Mouse (Mus musculus): ENCODE results near the gene Ppl. TPM values are rescaled to one million over a fixed set of nuclear protein-coding genes. Genes with fewer than 3 reads are reported as not detected.

Ppl gene
- polyA plus RNA-seq (2012; rRNA removed), result 1.0 and 1.3 TPM in 2 replicates

DNA sequence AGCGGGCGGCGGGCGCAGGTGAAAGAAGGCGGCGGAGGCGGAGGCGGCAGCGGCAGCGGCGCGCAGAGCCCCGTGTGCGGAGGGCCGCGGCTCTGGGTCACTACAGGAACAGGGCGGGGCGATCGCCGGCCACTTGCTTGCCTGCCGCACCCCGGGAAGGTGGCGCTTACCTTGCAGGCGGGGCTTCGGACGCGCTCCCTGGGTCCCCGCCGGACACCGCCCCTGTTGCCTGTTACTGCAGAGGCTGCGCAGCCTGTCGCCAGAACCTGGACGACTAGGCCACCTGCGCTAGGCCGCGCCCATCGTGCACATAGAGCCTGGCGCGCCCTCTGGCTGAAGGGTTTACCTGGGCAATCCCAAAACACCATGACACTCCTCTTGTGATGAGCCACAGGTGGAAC lies at the start of gene Ppl:
TSS of gene Ppl (minus strand) at position 21 of the 401 bp plus-strand sequence.
- no peak within 1 kb of the TSS for H3K27ac ChIP-seq (ENCODE audit: control insufficient read depth, insufficient read depth, low read length)
- WGBS, result 4% methylated on average over 39 of the region's 39 CpGs
- H3K27me3 ChIP-seq (ENCODE audit: control insufficient read depth, insufficient read depth, low read length), result peaks cover 10% of the 10 kb centered on the region; the same call in 1 of the 2 replicates
- TF ChIP-seq POLR2A (IDR thresholded peaks at IDR 0.05; ENCODE audit: control insufficient read depth, extremely low read depth, insufficient read depth, low read length, poor library complexity) (no peak), CTCF (IDR thresholded peaks at IDR 0.05; ENCODE audit: borderline replicate concordance, control insufficient read depth, extremely low read depth, insufficient read depth, low read length, poor library complexity) (no peak)
- H3K4me3 ChIP-seq (ENCODE audit: control insufficient read depth, insufficient read depth, low read length), result peak within 1 kb of the TSS; percentile 11
- no peaks in the 10 kb centered on the region for H3K36me3 ChIP-seq (ENCODE audit: control insufficient read depth, insufficient read depth, low read length)
- DNase-seq, result no peak
- no peaks in the 10 kb centered on the region for H3K4me1 ChIP-seq (replicated peaks; ENCODE audit: control insufficient read depth, insufficient read depth, low read length)

DNA sequence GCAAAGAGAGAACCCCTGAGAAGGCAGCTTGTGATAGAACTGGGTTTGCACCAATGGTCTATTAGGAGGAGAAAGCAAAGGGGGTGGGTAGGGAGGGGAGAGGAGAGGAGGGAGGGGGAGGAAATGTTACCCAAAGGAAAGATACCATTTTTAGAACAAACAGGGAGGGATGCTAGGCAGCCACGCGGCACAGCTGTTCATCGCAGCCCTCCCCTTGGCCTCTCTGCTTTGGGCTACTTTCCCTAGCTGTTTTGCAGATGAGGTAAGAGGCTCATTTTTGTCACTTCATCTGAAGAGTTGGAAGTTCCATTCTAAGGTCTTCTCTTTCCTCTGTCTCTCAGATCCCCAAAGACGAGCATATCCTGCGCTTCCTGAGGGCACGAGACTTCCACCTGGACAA lies 40.4 kb upstream of the Ppl start:
- Histone ChIP-seq H3K27ac (ENCODE audit: control insufficient read depth, insufficient read depth, low read length) (no peak overlapping the region), H3K27me3 (ENCODE audit: control insufficient read depth, insufficient read depth, low read length) (no peaks in the 10 kb centered on the region), H3K4me3 (ENCODE audit: control insufficient read depth, insufficient read depth, low read length) (no peak overlapping the region), H3K4me1 (replicated peaks; ENCODE audit: control insufficient read depth, insufficient read depth, low read length) (no peaks in the 10 kb centered on the region), H3K36me3 (ENCODE audit: control insufficient read depth, insufficient read depth, low read length) (no peaks in the 10 kb centered on the region)
- TF ChIP-seq CTCF (IDR thresholded peaks at IDR 0.05; ENCODE audit: borderline replicate concordance, control insufficient read depth, extremely low read depth, insufficient read depth, low read length, poor library complexity), result no peak
- no peak for TF ChIP-seq POLR2A (IDR thresholded peaks at IDR 0.05; ENCODE audit: control insufficient read depth, extremely low read depth, insufficient read depth, low read length, poor library complexity)
- no peak for DNase-seq
- 93% methylated on average over 6 of the region's 6 CpGs for WGBS

DNA sequence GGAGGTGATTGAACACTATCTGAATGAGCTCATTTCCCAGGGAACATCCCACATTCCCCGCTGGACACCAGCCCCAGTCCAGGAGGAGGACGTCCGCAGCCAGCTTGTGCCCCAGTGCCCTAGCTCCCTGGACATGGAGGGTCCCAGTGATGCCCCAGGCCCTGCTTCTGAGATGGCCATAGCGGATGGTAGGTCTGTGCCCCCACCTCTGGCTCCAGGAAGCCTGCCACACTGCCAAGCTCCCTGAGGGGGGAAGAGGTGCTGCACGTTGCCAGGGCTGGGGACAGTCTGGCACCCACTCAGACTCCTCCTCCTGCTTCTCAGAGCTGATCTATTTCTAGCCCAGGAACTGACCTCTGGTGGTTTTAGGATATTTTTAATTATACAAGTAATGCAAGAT lies 36.6 kb upstream of the Ppl start:
- no peak for DNase-seq
- no peaks in the 10 kb centered on the region for H3K36me3 ChIP-seq (ENCODE audit: control insufficient read depth, insufficient read depth, low read length)
- H3K4me3 ChIP-seq (ENCODE audit: control insufficient read depth, insufficient read depth, low read length), result no peak overlapping the region
- no peaks in the 10 kb centered on the region for H3K27me3 ChIP-seq (ENCODE audit: control insufficient read depth, insufficient read depth, low read length)
- 77% methylated on average over 5 of the region's 5 CpGs for WGBS
- TF ChIP-seq POLR2A (IDR thresholded peaks at IDR 0.05; ENCODE audit: control insufficient read depth, extremely low read depth, insufficient read depth, low read length, poor library complexity) (no peak), CTCF (IDR thresholded peaks at IDR 0.05; ENCODE audit: borderline replicate concordance, control insufficient read depth, extremely low read depth, insufficient read depth, low read length, poor library complexity) (no peak)
- H3K4me1 ChIP-seq (replicated peaks; ENCODE audit: control insufficient read depth, insufficient read depth, low read length), result no peaks in the 10 kb centered on the region
- H3K27ac ChIP-seq (ENCODE audit: control insufficient read depth, insufficient read depth, low read length), result no peak overlapping the region

DNA sequence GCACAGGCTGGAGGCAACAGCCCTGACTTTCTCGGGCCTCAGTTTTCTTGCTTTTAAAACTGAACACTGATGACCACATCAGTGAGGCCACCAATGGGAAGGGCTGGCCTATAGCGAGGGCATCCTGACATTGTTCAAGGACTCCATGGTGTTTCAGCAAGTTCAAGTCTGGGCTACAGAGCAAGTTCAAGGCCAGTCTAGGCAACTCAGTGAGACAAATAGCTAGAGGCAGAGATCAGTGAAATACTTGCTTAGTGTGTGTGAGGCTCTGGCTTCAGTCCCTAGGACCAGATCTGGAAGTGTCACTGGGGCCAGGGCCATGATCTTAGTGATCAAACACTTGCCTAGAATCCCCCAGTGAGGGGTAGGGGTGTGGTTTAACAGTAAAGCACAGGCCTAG lies 35.8 kb upstream of the Ppl start:
- WGBS, result 96% methylated on average over 2 of the region's 2 CpGs
- TF ChIP-seq POLR2A (IDR thresholded peaks at IDR 0.05; ENCODE audit: control insufficient read depth, extremely low read depth, insufficient read depth, low read length, poor library complexity) (no peak), CTCF (IDR thresholded peaks at IDR 0.05; ENCODE audit: borderline replicate concordance, control insufficient read depth, extremely low read depth, insufficient read depth, low read length, poor library complexity) (no peak)
- no peak for DNase-seq
- Histone ChIP-seq H3K4me3 (ENCODE audit: control insufficient read depth, insufficient read depth, low read length) (no peak overlapping the region), H3K36me3 (ENCODE audit: control insufficient read depth, insufficient read depth, low read length) (no peaks in the 10 kb centered on the region), H3K27ac (ENCODE audit: control insufficient read depth, insufficient read depth, low read length) (no peak overlapping the region), H3K27me3 (ENCODE audit: control insufficient read depth, insufficient read depth, low read length) (no peaks in the 10 kb centered on the region), H3K4me1 (replicated peaks; ENCODE audit: control insufficient read depth, insufficient read depth, low read length) (no peaks in the 10 kb centered on the region)

GRCm38 (mm10) chr16:5164327-5164726 lies 32.1 kb upstream of the Ppl start:
- WGBS, result 29% methylated on average over 6 of the region's 6 CpGs
- no peak overlapping the region for H3K4me3 ChIP-seq (ENCODE audit: control insufficient read depth, insufficient read depth, low read length)
- DNase-seq, result no peak
- H3K27me3 ChIP-seq (ENCODE audit: control insufficient read depth, insufficient read depth, low read length), result no peaks in the 10 kb centered on the region
- H3K36me3 ChIP-seq (ENCODE audit: control insufficient read depth, insufficient read depth, low read length), result no peaks in the 10 kb centered on the region
- TF ChIP-seq POLR2A (IDR thresholded peaks at IDR 0.05; ENCODE audit: control insufficient read depth, extremely low read depth, insufficient read depth, low read length, poor library complexity) (no peak), CTCF (IDR thresholded peaks at IDR 0.05; ENCODE audit: borderline replicate concordance, control insufficient read depth, extremely low read depth, insufficient read depth, low read length, poor library complexity) (no peak)
- no peak overlapping the region for H3K27ac ChIP-seq (ENCODE audit: control insufficient read depth, insufficient read depth, low read length)
- no peaks in the 10 kb centered on the region for H3K4me1 ChIP-seq (replicated peaks; ENCODE audit: control insufficient read depth, insufficient read depth, low read length)

DNA sequence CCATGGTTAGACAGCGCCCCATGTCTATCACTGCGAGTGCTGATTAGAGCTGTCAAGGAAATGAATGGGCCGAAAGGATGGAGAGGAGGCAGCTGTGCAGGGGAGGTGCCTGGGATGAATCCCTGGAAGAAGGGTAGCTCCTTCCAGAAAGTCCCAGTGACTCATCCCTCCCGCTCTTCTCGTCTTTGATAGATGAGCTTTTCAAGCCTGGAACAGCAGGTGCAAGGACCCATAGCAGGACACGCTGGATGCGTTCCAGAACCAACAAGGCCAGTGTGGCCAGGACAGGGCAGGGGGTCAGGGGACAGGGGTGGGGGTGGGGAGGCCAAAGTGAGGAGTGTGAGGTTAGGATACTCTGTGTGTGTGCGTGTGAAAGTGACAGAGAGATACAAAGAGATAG lies 27.0 kb upstream of the Ppl start:
- H3K27ac ChIP-seq (ENCODE audit: control insufficient read depth, insufficient read depth, low read length), result no peak overlapping the region
- no peaks in the 10 kb centered on the region for H3K36me3 ChIP-seq (ENCODE audit: control insufficient read depth, insufficient read depth, low read length)
- 87% methylated on average over 8 of the region's 8 CpGs for WGBS
- no peak for DNase-seq
- H3K27me3 ChIP-seq (ENCODE audit: control insufficient read depth, insufficient read depth, low read length), result no peaks in the 10 kb centered on the region
- no peak for TF ChIP-seq POLR2A (IDR thresholded peaks at IDR 0.05; ENCODE audit: control insufficient read depth, extremely low read depth, insufficient read depth, low read length, poor library complexity)
- no peak for TF ChIP-seq CTCF (IDR thresholded peaks at IDR 0.05; ENCODE audit: borderline replicate concordance, control insufficient read depth, extremely low read depth, insufficient read depth, low read length, poor library complexity)
- H3K4me3 ChIP-seq (ENCODE audit: control insufficient read depth, insufficient read depth, low read length), result no peak overlapping the region
- no peaks in the 10 kb centered on the region for H3K4me1 ChIP-seq (replicated peaks; ENCODE audit: control insufficient read depth, insufficient read depth, low read length)

- H3K36me3 ChIP-seq (ENCODE audit: control insufficient read depth, insufficient read depth, low read length), result no peaks in the 10 kb centered on the region
- WGBS, result 75% methylated on average over 3 of the region's 3 CpGs
- no peaks in the 10 kb centered on the region for H3K4me1 ChIP-seq (replicated peaks; ENCODE audit: control insufficient read depth, insufficient read depth, low read length)
- no peak for DNase-seq
- H3K27me3 ChIP-seq (ENCODE audit: control insufficient read depth, insufficient read depth, low read length), result no peaks in the 10 kb centered on the region
- no peak overlapping the region for H3K4me3 ChIP-seq (ENCODE audit: control insufficient read depth, insufficient read depth, low read length)
- no peak for TF ChIP-seq CTCF (IDR thresholded peaks at IDR 0.05; ENCODE audit: borderline replicate concordance, control insufficient read depth, extremely low read depth, insufficient read depth, low read length, poor library complexity)
- TF ChIP-seq POLR2A (IDR thresholded peaks at IDR 0.05; ENCODE audit: control insufficient read depth, extremely low read depth, insufficient read depth, low read length, poor library complexity), result no peak
- H3K27ac ChIP-seq (ENCODE audit: control insufficient read depth, insufficient read depth, low read length), result no peak overlapping the region
Observed at GRCm38 (mm10) chr16:5157113-5157512, 24.9 kb upstream of the Ppl start.

Data from thymus, adult 2 months (tissue).